ENCODE assay signal across 22 mouse cellular contexts in genomic region chr7:71852864-71853263, GRCm38 (mm10).
DNase-seq lines count a peak whose midpoint lies in the region; ATAC-seq and TF ChIP-seq lines count a peak whose summit lies in the region.
"Had no signal": no experiment of that assay in that cellular context is flagged by ENCODE, and none has a peak within 500 bp of the region (broad histone marks: within the 10 kb centered on the region; RNA-seq: fewer than 3 reads in every experiment).

No protein-coding gene starts in this region.

- intact Hi-C loops in heart, postnatal 10 days (cut with DNase I) = loop anchor here (5.0 kb wide), 1 partner anchor 266 kb away; no protein-coding TSS in a partner anchor

- no peak for ATAC-seq in embryonic facial prominence, embryonic 14.5 days (ENCODE audit: low read depth)
- no peak; the same call in 1 of the 2 replicates for ATAC-seq in heart, postnatal 0 days (ENCODE audit: insufficient read depth, low read depth)
- ATAC-seq in kidney, postnatal 0 days (replicated peaks; ENCODE audit: low FRiP score, low read depth) = no peak
- 0 out of 2 replicates have a peak, but pooled peaks have one; percentile 23 for ATAC-seq in liver, postnatal 0 days
- ATAC-seq in liver, embryonic 11.5 days (replicated peaks; ENCODE audit: low FRiP score) = no peak
- ATAC-seq: activated CD4-positive, CD25-positive, alpha-beta regulatory T cell, adult 4 months; CD4-positive, CD25-positive, alpha-beta regulatory T cell, adult 4 months; Patski had no signal

- DNase-seq in embryonic facial prominence, embryonic 14.5 days (ENCODE audit: low spot score) = peak; percentile 16
- DNase-seq in embryonic facial prominence, embryonic 10.5 days (ENCODE audit: low spot score) = no peak
- no peak for DNase-seq in heart, postnatal 0 days (ENCODE audit: low spot score)
- DNase-seq in heart, postnatal 10 days = no peak
- DNase-seq in kidney, postnatal 0 days (ENCODE audit: low spot score) = peak; percentile 21
- DNase-seq in kidney, postnatal 36 days = no peak
- DNase-seq in liver, postnatal 0 days = no peak
- DNase-seq in liver, embryonic 11.5 days (ENCODE audit: low spot score) = no peak
- DNase-seq: adrenal gland, adult 2 months; adrenal gland, adult 8-10 months; adrenal gland, postnatal 10 days; adrenal gland, postnatal 14 days; adrenal gland, postnatal 25 days; adrenal gland, postnatal 36 days; B cell, adult 2 months; cerebellum, adult 11 months; cerebellum, adult 11-12 months had no signal

- H3K4me3 ChIP-seq in embryonic facial prominence, embryonic 14.5 days (ENCODE audit: low read depth, low read length) = no peak overlapping the region
- no peak overlapping the region for H3K4me3 ChIP-seq in embryonic facial prominence, embryonic 10.5 days
- no peak overlapping the region for H3K4me3 ChIP-seq in heart, postnatal 0 days (ENCODE audit: low read depth, low read length)
- no peak overlapping the region for H3K4me3 ChIP-seq in kidney, postnatal 0 days (replicated peaks; ENCODE audit: low read depth, low read length)
- H3K4me3 ChIP-seq in liver, postnatal 0 days (ENCODE audit: low read depth, low read length) = no peak overlapping the region
- H3K4me3 ChIP-seq in liver, embryonic 11.5 days (ENCODE audit: low read depth, low read length) = no peak overlapping the region

- H3K27me3 ChIP-seq in embryonic facial prominence, embryonic 14.5 days (replicated peaks; ENCODE audit: control insufficient read depth, insufficient read depth, low read length) = no peaks in the 10 kb centered on the region
- H3K27me3 ChIP-seq in embryonic facial prominence, embryonic 10.5 days (replicated peaks; ENCODE audit: low read depth, poor library complexity, severe bottlenecking) = no peaks in the 10 kb centered on the region
- no peaks in the 10 kb centered on the region for H3K27me3 ChIP-seq in heart, postnatal 0 days (ENCODE audit: control insufficient read depth, insufficient read depth, low read length)
- H3K27me3 ChIP-seq in kidney, postnatal 0 days (ENCODE audit: insufficient read depth, low read length) = no peaks in the 10 kb centered on the region
- H3K27me3 ChIP-seq in liver, postnatal 0 days (ENCODE audit: insufficient read depth, low read length) = no peaks in the 10 kb centered on the region
- no peaks in the 10 kb centered on the region for H3K27me3 ChIP-seq in liver, embryonic 11.5 days (replicated peaks; ENCODE audit: control insufficient read depth, insufficient read depth, low read length)
- H3K27me3 ChIP-seq: CH12.LX, Patski had no signal

- H3K27ac ChIP-seq in embryonic facial prominence, embryonic 14.5 days (replicated peaks; ENCODE audit: low read depth, low read length) = no peak overlapping the region
- no peak overlapping the region for H3K27ac ChIP-seq in embryonic facial prominence, embryonic 10.5 days (replicated peaks)
- H3K27ac ChIP-seq in heart, postnatal 0 days (ENCODE audit: low read depth) = no peak overlapping the region
- no peak overlapping the region for H3K27ac ChIP-seq in kidney, postnatal 0 days
- no peak overlapping the region for H3K27ac ChIP-seq in liver, postnatal 0 days (ENCODE audit: low read depth)
- H3K27ac ChIP-seq in liver, embryonic 11.5 days (ENCODE audit: low read depth, low read length) = no peak overlapping the region

- no peak overlapping the region for H3K4me2 ChIP-seq in embryonic facial prominence, embryonic 14.5 days (ENCODE audit: low read depth, low read length)
- no peak overlapping the region for H3K4me2 ChIP-seq in heart, postnatal 0 days (ENCODE audit: low read depth, low read length)
- H3K4me2 ChIP-seq in kidney, postnatal 0 days (ENCODE audit: low read length) = no peak overlapping the region
- no peak overlapping the region for H3K4me2 ChIP-seq in liver, postnatal 0 days (ENCODE audit: low read depth, low read length)
- no peak overlapping the region for H3K4me2 ChIP-seq in liver, embryonic 11.5 days

- H3K9ac ChIP-seq in embryonic facial prominence, embryonic 14.5 days (ENCODE audit: low read depth, low read length) = no peak overlapping the region
- no peak overlapping the region for H3K9ac ChIP-seq in heart, postnatal 0 days (replicated peaks; ENCODE audit: low read depth, low read length)
- H3K9ac ChIP-seq in kidney, postnatal 0 days (ENCODE audit: low read depth, low read length) = no peak overlapping the region
- no peak overlapping the region for H3K9ac ChIP-seq in liver, postnatal 0 days (replicated peaks)
- no peak overlapping the region for H3K9ac ChIP-seq in liver, embryonic 11.5 days (ENCODE audit: low read depth, low read length)

- TF ChIP-seq CTCF in heart, postnatal 0 days (IDR thresholded peaks at IDR 0.05; ENCODE audit: low read depth) = no peak
- no peak for TF ChIP-seq CTCF in kidney, postnatal 0 days (IDR thresholded peaks at IDR 0.05; ENCODE audit: low read depth)
- TF ChIP-seq CTCF in liver, postnatal 0 days (IDR thresholded peaks at IDR 0.05; ENCODE audit: low read depth) = no peak

- H3K36me3 ChIP-seq in embryonic facial prominence, embryonic 14.5 days (ENCODE audit: control insufficient read depth, insufficient read depth, low read length) = no peaks in the 10 kb centered on the region
- H3K36me3 ChIP-seq in embryonic facial prominence, embryonic 10.5 days (replicated peaks) = no peaks in the 10 kb centered on the region
- H3K36me3 ChIP-seq in heart, postnatal 0 days (replicated peaks; ENCODE audit: control insufficient read depth, insufficient read depth, low read length) = no peaks in the 10 kb centered on the region
- H3K36me3 ChIP-seq in kidney, postnatal 0 days (ENCODE audit: insufficient read depth, low read length) = no peaks in the 10 kb centered on the region
- H3K36me3 ChIP-seq in liver, postnatal 0 days (replicated peaks; ENCODE audit: insufficient read depth, low read length) = no peaks in the 10 kb centered on the region
- no peaks in the 10 kb centered on the region for H3K36me3 ChIP-seq in liver, embryonic 11.5 days (ENCODE audit: control insufficient read depth, insufficient read depth, low read length)
- H3K36me3 ChIP-seq: G1E had no signal

- TF ChIP-seq EP300 in heart, postnatal 0 days (IDR thresholded peaks at IDR 0.05; ENCODE audit: low read depth) = peak; percentile 67; the same call in 1 of the 2 replicates
- TF ChIP-seq EP300 in liver, postnatal 0 days (IDR thresholded peaks at IDR 0.05; ENCODE audit: low read depth) = peak; percentile 56

- no peaks in the 10 kb centered on the region for H3K9me3 ChIP-seq in embryonic facial prominence, embryonic 14.5 days (ENCODE audit: control insufficient read depth, low read length)
- H3K9me3 ChIP-seq in embryonic facial prominence, embryonic 10.5 days = no peaks in the 10 kb centered on the region
- no peaks in the 10 kb centered on the region for H3K9me3 ChIP-seq in heart, postnatal 0 days (replicated peaks; ENCODE audit: control insufficient read depth, low read length)
- H3K9me3 ChIP-seq in kidney, postnatal 0 days (replicated peaks; ENCODE audit: low read length) = no peaks in the 10 kb centered on the region
- H3K9me3 ChIP-seq in liver, postnatal 0 days (ENCODE audit: low read length) = no peaks in the 10 kb centered on the region
- H3K9me3 ChIP-seq in liver, embryonic 11.5 days (ENCODE audit: control insufficient read depth, low read length) = no peaks in the 10 kb centered on the region

- 82% methylated on average over 3 of the region's 3 CpGs for WGBS in embryonic facial prominence, embryonic 14.5 days
- 91% methylated on average over 3 of the region's 3 CpGs for WGBS in embryonic facial prominence, embryonic 10.5 days
- WGBS in heart, postnatal 0 days = 56% methylated on average over 3 of the region's 3 CpGs
- WGBS in kidney, postnatal 0 days = 83% methylated on average over 3 of the region's 3 CpGs
- WGBS in liver, postnatal 0 days (ENCODE audit: insufficient replicate concordance) = 75% methylated on average over 3 of the region's 3 CpGs
- WGBS in liver, embryonic 11.5 days = 88% methylated on average over 3 of the region's 3 CpGs

- no peaks in the 10 kb centered on the region for H3K4me1 ChIP-seq in embryonic facial prominence, embryonic 14.5 days (ENCODE audit: control insufficient read depth, insufficient read depth, low read length)
- 0 out of 2 replicates have a peak, but pooled peaks cover 3% of the 10 kb centered on the region for H3K4me1 ChIP-seq in embryonic facial prominence, embryonic 10.5 days
- H3K4me1 ChIP-seq in heart, postnatal 0 days (ENCODE audit: control insufficient read depth, insufficient read depth) = no peaks in the 10 kb centered on the region
- H3K4me1 ChIP-seq in kidney, postnatal 0 days (replicated peaks; ENCODE audit: insufficient read depth, low read length) = no peaks in the 10 kb centered on the region
- no peaks in the 10 kb centered on the region for H3K4me1 ChIP-seq in liver, postnatal 0 days (ENCODE audit: insufficient read depth)
- no peaks in the 10 kb centered on the region for H3K4me1 ChIP-seq in liver, embryonic 11.5 days (replicated peaks; ENCODE audit: control insufficient read depth, insufficient read depth, low read length)

Comparison
In these comparisons a context has a peak if more than half of its experiments do, and no peak if none do; other contexts are left out.
1. DNase-seq: peak in embryonic facial prominence, embryonic 14.5 days (single experiment) and kidney, postnatal 0 days (single experiment); none in embryonic facial prominence, embryonic 10.5 days (single experiment), heart, postnatal 0 days (single experiment), heart, postnatal 10 days (0 of 2), kidney, postnatal 36 days (0 of 2), liver, postnatal 0 days (single experiment) and liver, embryonic 11.5 days (single experiment).